Mouse (Mus musculus) hindlimb bud, embryonic 11.5 days (tissue): Measurements from ENCODE around the gene Grik4.

Experiments used
- DNase-seq: peaks from one replicate; pipeline ENCODE4 v3.0.0-alpha.2; 2012; ENCODE audit warnings: low read depth, low spot score; ENCODE audit errors: extremely low spot score

Gene Grik4

DNA sequence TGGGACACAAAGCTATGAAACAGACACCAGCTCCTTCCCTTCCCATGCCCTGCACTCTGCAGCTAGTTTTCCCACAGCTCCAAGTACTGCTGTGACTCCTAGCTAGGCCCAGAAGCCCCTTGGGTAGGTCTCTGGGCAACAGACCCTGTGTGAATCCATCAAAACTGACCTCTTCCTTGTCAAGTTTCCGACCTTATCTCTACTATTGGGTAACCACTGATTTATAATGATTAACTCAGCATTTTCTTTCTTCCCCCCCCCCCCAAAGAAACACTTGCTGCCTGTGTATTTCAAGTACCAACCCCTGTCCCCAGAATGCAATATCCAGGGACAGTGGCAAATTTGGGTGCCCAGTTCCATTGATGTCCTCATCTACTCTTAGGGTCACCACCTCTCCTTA is 437.3 kb downstream of the Grik4 start:
- DNase-seq, result no peak

- no peak for DNase-seq
Observed at GRCm38 (mm10) chr9:42504971-42505510, 439.3 kb downstream of the Grik4 start.

GRCm38 (mm10) chr9:42504559-42504958 is 439.7 kb downstream of the Grik4 start:
- no peak for DNase-seq

GRCm38 (mm10) chr9:42503709-42504108 is 440.6 kb downstream of the Grik4 start:
- DNase-seq, result no peak

- no peak for DNase-seq
Observed at GRCm38 (mm10) chr9:42496296-42496695, 448.0 kb downstream of the Grik4 start.

GRCm38 (mm10) chr9:42491780-42492179 is 452.5 kb downstream of the Grik4 start:
- no peak for DNase-seq

DNA sequence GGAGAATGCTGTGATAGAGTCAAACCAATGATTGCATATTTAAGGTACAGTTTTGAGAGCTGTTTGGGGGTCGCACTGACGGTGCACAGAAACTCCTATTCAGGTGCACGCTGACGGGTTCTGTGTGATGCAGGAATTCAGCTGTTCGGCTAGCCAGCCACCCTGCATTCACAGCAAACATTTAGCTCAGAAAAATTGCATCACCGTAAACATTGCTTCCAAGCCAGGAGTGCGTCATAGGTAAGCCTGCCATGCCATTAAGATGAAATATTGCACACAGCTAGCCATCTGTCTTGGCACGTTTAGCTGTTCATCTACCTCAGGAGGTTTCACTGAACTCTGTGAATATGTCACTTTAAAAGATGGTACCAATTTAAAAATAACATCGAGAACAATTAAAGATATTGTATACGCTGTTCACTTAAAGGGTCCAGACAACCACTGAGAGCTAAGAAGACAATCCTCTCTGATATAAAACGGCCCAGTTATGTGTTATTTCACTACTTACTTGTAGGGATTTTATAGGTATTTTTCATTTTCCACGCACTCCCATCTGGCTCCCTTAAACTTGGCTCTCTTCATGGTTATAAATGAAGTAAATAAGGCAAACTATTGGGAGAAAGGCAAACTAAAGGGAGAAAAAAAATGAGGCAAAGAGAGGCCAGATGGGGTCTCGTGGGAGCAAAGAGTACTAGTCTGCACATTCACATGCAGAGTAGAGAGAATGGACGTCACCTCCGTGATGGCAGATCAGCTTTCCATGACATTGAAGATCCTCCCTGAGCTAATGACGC is 453.5 kb downstream of the Grik4 start:
- no peak for DNase-seq

DNA sequence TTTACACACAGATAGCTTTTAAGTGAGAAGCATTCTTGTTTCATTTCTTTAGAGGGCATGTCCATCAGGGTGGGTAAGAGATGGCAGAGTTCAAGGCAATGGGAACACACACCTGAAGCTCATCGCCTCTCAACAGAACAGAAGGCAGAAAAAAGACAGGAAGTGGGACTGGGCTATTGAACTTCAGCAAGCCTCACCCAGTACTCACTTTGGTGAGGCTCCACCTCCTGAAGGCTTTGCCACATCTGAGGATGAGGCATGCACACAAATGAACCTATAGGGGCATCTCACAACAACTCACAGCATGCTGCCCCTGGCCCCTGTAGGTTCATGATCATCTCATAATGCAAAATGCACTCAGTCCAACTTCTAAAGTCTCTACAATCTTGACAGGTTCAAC is 456.2 kb downstream of the Grik4 start:
- no peak for DNase-seq

GRCm38 (mm10) chr9:42486913-42487312 is 457.4 kb downstream of the Grik4 start:
- DNase-seq, result no peak

DNA sequence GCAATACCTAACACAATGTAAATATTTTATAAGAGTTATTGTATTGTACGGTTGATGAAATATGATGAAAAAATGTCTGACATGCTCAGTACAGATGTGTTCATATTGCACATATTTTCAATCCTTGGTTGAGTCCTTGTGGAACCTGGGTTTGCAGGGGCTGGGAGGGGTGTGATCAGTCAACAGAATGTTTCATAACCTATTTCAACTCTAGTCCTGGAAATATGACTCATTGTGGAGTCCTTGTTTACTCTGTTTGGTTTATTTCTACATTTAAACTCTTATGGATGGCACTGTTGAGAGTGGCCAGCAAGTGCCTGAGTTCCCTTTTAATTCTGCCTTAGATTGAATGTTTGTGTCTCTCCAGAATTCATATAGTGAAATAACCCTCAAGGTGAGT is 459.6 kb downstream of the Grik4 start:
- DNase-seq, result no peak

- DNase-seq, result no peak
Observed at GRCm38 (mm10) chr9:42482944-42483343, 461.3 kb downstream of the Grik4 start.

GRCm38 (mm10) chr9:42476166-42476565 is 468.1 kb downstream of the Grik4 start:
- no peak for DNase-seq

DNA sequence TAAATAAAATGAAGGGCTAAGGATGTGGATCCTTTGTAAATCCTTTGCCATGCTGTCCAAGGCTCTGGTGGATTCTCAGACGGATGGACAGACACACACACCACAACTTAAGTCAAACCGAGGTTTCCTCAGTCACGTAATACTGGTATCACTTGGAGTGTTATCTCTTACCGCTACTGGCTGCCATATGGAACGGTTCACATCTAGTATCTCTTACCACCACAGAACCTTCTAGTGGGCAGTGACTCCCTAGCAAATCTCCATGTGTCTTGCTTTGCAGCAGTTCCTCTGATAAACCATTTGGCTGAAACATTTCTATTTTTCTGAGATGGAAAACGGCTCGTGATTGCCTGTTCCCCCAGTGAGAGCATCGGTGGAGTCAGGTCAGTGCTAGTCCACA is 470.0 kb downstream of the Grik4 start:
- DNase-seq, result no peak

DNA sequence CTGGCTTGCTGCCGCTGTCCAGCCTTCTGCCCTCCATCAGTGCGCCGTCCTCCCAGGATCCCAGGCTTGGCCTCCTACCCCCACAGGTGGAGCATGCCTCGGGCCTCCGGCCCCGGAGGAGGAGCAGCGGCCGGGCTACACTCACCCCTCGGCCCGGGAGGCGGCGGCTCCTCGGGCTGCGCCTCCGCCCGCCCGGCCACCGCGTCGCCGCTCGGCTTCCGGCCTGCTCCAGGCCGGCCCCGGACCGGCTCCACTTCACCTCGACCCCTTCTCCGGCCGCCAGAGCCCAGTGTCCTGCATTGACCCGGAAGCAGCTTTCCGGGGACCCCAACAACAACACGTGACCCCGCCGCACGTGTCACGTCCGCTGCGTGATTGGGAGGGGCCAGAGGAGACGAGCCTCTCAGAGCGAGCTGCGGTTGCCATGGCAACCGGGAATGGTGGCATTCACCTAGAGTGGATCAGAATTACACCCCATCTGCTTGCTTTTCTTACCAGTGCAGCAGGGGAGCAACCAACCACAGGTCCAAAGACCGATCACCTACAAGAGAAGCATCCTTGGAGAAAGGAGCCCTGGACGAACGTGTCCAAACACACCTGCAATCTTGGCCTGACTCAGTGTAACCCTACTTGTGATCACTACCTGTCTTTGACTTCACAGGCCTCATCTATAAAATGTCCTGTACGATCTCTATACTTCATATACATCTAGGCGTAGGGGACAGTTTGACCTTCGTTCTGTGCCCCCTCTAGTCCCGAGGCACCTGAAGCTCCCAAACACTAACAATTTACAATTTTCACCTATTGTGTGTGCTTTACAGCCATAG is 472.2 kb downstream of the Grik4 start:
- peak; percentile 92 for DNase-seq

- no peak for DNase-seq
Observed at GRCm38 (mm10) chr9:42471214-42471613, 473.1 kb downstream of the Grik4 start.

DNA sequence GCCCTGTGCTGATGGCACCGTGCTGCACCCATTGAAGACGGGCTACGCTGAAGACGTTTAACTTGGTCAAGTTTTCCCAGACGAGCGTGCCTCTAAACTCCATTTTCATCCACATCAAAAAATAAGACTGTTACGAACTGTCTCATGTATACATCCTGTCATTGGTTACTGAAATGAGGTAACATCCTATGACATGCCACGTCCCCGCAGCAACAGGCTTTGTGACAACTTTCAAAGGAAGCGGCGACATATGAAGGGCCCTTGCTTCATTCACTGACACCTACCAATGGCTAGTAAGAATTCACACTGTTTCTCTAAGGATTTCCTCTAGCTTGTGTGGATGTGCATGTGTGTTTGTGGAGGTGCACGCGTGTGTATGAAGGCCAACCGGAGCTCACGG is 475.0 kb downstream of the Grik4 start:
- no peak for DNase-seq

- DNase-seq, result no peak
Observed at GRCm38 (mm10) chr9:42468360-42468759, 475.9 kb downstream of the Grik4 start.
